Mouse (Mus musculus): Measurements from ENCODE around the gene Cd6.

DNA sequence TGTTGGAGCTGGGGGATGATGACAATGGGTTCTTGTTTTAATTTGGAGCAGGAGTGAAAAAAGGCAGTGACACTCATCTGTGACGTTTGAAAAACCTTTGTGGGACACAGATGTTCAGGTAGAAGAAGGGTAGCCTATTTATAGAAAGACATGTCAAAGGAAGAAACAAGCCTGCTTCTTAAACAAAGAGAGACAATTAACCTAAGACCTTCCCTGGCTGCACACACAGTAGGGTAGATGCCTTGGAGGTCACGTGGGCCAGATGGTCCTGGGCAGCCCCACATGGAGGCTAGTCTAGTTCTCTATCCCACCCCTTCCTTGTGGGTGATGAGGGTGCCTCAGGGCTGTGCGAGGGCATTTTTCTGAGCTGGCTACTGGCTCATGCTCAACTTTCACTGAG is 45.8 kb downstream of the Cd6 start:
- TF ChIP-seq CTCF (IDR thresholded peaks at IDR 0.05; ENCODE audit: control insufficient read depth, insufficient read depth, low read length) (no peak), POLR2A (IDR thresholded peaks at IDR 0.05; ENCODE audit: borderline replicate concordance, control insufficient read depth, low read depth, low read length) (no peak)
